Mouse (Mus musculus) urinary bladder, postnatal 4 days (tissue): Measurements from ENCODE around the gene Ano1.

Experiments used
- DNase-seq, 2 experiments: peaks; one replicate each; pipeline ENCODE4 v3.0.0; 2021 to 2022; ENCODE audit warnings: low spot score in 2 of 2

Gene Ano1

DNA sequence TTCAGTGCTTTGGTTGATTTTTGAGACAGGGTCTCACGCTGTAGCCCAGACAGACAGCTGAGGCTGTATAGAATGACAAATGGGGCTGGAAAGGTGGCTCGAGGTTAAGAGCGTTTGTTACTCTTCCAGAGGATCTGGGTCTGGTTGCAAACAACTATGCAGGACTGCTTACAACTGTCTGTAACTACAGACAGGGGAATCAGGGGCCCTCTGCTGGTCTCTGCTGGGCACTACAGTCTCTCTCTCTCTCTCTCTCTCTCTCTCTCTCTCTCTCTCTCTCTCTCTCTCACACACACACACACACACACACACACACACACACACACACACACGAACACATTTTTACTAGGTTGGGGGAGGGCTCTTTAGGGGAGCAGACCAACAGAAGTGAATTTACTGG lies 168.2 kb downstream of the Ano1 start:
- DNase-seq = no peak

DNA sequence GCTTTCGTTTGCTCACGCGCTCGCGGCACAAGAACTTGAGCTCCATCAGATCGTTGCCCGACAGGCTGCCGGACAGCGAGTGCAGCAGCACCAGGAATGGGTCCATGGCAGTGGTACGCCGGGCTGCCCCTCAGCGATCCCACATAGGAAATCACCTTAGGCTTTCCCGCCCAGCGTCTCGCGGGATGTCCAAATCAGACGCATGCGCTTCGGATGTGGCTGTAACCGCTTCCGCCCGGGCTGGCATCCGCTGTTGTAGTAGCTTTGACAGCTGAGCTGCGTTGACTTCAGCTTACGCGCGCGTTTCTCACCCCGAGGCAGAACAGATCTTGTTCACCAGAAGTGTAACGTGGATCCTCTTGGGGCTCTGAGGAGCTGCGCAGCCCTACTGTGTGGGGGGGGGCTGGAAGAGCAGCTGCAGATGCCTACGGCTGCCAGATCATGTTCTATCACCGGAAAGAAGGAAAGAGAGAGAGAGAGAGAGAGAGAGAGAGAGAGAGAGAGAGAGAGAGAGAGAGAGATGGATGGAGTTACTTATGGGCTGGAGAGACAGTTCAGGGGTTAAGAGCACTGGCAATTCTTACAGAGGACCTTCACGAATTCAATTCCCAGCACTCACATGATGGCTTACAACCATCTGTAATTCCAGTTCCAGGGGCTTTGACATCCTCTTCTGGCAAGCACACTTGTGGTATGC lies 169.3 kb downstream of the Ano1 start, which contains the start of gene Fadd:
TSS of gene Fadd (minus strand) at position 180 of the 697 bp plus-strand sequence.
- peak; percentile 92 to 95 for DNase-seq

DNA sequence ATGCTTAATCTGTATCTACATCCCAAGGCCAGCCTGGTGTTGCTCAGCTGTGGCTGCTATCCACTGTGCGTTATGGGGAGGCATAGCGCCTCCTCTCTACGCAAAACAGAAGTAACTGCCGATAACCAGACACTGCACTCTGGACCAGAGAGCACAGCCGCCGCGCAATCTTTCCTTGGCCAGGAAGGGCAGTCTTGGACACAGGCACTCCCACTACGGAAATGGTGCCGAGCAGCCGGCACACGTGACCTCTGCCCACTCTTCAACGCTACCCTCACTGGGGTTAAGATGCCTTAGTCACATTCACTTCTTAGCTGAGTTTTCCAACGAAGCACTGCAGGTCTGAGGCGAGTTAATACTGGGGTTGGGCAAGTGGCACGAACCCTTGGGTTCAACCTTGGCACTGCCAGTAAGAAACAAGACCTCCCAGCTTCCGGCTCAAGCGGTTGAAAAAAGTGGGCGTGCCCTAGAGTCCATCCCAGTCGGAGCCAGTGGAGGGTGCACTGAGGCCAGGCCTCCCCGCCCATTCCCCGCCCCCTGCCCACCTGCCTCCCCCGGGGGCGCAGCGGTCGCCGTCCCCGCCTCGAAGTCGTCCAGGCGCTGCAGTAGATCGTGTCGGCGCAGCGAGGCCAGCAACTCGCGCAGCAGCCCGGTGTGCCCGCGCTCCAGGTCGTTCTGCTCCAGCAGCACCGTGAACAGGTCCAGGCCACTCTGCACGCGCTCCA lies 170.1 kb downstream of the Ano1 start:
- DNase-seq = peak; percentile 80 to 86

DNA sequence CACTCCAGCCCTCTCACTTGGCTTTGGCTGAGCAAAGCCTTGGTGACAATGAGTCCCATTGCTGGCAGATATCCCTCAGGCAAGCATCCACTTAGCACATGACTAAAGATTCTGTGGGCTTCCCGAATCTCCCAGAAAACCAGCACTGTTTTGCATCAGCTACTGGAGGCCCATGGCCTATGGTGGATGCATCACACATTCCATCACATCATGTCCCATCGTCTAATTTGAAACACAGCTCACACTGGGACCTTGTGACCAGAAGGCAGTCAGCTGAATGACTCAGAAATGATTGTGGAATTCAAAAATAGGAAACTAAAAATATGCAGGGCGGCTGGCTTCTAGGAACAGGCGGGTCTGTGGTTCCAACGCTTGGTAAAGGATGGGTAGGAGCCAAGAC lies 173.9 kb downstream of the Ano1 start:
- DNase-seq = no peak

DNA sequence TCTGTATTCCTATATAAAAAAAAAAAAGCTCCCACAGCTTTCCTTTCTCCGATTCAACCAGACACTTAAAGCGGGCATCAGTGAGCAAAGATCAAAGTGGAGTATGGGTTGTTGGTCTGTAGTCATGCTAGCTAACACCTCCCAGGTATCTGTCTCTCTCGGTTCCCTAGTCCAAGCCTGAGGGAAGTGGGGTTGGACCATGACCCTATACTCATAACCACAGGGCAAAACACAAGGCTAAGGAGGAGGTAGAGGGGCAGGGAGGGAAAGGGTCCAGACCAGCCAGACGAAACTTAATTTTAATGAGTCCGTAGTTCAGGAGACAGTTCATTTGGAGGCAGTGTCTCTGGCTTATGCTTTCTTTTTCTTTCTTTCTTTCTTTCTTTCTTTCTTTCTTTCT lies 179.5 kb downstream of the Ano1 start:
- DNase-seq = no peak

DNA sequence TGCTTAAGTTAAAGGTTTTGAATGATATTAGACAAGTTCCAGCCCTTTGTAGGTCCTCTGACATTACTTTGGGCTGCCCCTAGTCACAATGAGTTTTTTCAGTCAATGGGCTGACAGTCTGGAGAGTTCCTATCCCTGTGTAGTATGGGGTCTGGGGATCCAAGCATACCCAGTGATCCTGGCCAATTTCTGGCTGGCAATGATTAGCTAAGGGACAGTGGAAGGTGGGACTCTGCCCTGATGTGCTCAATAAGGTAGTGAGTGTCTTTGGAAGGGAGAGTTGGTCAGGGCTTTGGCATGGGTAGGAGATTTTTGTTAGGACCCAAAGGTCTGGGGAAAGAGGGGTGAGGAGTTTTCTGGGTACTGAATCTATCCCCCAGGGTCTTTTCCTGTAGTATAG lies 180.2 kb downstream of the Ano1 start:
- DNase-seq = no peak

DNA sequence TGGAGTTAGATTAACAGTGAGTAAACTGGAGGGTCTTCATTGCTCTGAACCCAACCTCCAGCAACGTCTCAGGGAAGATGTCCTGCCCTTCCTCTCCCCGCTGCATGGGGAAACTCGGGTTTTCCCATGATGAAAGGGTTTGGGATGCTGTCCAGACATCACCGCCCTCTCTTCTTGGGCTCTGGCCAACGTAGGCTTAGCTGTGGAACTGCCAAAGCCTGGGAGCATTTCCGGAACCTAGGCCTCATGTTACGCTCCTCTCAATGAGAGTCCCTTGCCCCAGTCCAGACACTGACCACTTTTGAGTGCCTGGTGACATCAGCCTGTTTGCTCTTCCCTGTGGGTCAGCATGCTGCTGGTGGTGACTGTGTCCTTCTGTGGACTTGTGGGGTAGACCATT lies 182.3 kb downstream of the Ano1 start:
- peak in 1 of 2 experiments; percentile 40 for DNase-seq

DNA sequence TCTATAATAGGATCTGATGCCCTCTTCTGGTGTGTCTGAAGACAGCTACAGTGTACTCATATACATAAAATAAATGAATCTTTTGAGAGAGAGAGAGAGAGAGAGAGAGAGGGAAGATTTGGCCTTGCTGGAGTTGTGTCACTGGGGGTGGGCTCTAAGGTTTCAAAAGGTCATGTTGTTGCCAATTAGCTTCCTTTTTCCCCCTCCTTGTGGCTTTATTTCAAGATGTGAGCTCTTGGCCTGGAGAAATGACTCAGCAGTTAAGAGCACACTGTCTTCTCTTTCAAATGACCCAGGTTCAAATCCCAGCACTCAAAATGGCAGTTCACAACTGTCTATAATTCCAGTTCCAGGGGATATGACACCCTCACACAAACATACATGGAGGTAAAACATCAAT lies 183.7 kb downstream of the Ano1 start:
- no peak for DNase-seq

DNA sequence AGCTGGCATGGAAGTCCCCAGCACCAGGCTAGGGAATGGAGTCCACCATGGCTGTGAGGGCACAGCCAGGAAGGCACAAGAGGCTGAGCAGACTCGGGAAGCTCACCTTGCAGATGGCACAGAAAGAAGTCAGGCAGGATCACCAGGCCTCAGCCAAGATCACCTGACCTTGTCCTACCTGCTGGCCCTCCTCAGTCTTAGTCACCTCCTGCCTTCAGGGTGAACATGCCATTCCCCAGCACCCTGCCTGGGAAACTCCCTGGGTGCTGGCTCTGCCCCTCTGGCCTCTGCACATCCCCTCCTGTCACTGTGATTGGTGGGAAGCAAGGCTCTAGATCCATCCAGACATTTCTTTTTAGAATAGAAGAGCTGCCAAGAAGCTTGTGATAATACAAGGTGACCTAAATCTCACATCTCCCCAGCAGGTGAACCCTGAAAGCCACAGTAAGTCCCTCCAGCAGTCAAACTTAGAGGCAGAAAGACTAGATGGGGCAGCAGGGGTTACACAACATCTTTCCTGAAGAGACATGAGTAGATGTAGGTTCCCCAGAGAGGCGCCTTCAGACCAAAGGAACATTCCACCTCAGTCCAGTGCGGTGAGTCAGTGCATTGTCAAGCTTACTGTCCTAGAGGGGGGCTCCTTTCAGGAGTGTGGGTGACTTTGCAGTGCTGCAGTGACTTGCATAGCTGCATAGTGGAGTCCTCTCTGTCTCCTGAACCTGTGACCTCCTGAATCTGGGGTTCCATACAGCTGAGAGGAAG lies 184.7 kb downstream of the Ano1 start:
- DNase-seq = no peak

DNA sequence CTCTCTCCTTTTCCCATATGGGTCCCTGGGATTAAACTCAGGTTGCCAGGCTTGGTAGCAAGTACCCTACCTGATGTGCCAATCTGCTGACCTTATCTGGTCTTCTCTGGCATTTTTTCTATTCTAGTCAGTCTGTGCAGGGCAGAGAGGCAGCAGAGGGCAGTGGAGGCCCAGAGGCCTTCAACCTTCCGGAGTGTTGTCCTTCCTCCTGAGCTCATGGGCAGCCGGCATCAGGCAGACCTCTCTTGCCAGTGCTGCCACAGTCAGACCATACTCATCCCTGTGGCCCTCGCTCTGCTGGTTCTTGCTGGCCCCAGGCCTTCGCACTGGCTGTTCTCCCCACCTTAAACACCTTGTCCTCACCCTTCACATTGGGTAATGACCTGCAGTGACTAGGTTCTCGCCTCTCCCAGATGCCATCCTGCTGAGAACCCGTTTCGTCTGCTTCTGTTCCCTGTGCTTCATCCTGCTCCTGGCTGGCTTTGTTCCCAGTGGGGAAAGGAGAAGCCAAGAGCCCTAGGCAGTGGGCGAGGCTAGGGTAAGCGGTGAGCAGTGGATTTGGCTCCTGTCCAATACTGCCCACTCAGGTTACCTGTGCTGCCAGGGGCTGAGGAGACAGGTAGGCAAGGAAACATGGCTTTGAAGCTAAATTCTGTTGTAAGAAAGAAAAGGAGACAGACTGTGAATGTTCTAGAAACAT lies 188.2 kb downstream of the Ano1 start:
- no peak for DNase-seq

DNA sequence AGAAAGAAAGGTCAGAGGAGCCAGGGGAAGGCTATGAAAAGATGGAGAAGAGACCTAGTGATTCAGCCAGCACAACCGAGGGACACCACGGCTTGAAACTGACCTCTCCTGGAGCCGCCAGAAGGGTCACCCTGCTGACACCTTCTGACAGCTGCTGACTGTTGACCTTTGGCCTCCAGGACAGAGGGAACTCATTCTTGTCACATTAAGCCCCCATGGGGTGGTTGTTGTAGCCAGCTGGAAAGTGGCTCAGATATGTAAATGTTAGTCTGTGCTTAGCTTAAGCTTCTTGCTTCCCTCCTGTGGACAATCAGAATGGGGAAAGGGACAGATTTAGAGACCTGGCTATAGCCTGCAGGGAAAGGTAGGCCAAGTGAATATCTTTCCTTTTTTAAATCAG lies 189.8 kb downstream of the Ano1 start:
- no peak for DNase-seq

DNA sequence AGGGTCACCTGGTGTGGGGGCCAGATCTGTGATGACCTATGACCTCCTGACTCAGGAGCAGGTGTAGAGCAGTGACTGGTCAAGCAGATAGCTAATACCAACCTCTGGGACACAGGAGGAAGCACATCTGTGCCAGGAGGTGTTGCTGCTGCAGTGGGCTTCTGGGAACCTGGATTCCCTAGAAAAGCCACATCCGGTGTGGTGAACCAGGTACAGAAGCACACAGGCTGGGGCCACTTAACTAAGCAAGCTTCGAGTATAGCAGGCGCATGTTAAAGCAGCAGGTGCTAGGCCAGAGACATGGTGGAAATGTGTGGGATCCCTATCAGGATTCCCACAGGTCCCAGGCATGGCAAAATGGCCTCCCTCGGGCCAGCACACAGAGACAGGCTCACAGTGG lies 191.2 kb downstream of the Ano1 start:
- DNase-seq = no peak

DNA sequence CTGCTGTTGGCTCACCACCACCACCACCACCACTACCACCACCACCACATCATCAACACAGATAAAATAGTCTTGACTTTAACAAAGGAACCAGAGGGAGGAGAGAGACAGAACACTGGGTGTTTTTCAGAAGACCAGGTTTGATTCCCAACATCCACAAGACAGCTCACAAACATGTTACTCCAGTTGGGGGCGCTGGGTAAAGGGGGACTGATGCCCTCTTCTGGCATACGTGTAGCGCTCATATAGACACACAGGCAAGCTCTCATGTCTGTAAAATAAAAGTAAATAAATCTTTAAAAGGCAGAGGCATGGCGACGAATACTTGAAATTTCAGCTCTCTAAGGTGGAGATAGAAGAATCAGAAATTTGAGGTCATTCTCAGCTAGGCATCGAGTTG lies 193.2 kb downstream of the Ano1 start:
- no peak for DNase-seq

DNA sequence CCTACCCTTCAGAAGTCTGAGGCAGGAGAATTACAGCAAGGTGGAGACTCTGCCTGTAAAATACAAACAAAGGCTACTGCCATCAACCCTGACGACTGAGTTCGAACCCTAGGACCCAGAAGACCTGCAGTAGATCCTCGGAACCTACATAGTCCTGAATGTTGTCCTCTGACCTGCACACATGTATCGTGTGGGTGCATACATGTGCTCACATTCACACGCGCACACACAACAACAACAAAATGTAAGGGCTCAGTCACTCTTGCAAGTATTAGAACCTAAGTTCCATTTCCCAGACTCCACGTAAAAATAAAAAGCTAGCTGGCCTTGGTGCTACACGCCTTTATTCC lies 197.7 kb downstream of the Ano1 start:
- no peak for DNase-seq

DNA sequence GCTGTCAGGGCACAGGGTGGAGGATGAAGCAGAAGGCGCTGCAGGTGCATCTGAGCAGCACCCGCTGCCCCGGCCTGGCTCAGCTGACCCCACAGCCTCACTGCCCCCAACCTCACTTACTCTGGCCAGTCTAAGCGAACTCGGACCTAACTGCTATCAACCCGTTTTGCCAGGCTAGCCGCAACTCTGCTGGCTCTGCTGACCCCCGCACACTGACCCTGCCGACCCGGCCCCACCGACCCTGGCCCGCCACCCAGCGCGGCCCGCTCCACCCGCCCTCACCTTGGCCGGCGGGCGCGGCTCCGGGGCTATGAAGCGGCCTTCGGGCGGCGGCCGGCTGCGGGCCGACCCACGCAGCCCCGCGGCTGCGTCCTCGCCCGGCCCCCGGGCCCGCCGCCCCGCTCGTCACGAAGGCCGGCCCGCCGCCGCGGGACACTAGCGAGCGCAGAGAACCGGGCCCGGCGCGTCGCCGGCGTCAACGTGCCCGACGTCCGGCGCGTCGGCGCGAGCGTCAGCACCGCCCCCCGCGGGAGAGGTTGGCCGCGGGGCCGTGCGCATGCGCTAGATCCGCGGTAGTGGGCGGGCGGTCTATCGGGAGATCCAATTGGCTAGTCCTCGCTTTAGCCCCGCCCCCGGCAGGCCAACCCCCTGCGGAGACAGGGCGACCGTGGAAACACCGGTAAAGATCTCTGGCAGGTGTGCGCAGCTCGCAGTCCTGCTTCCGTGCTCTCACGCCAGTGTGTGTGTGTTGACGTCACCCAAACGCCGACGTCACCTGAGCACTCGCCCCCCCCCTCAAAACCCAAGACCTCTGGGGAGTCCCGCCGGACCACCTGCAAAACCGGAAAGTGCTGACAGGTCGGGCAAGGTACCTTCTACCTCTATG lies 198.3 kb downstream of the Ano1 start, which contains the start of gene Ppfia1:
TSS of gene Ppfia1 (minus strand) at position 493 of the 886 bp plus-strand sequence.
- peak; percentile 96 to 98 for DNase-seq

DNA sequence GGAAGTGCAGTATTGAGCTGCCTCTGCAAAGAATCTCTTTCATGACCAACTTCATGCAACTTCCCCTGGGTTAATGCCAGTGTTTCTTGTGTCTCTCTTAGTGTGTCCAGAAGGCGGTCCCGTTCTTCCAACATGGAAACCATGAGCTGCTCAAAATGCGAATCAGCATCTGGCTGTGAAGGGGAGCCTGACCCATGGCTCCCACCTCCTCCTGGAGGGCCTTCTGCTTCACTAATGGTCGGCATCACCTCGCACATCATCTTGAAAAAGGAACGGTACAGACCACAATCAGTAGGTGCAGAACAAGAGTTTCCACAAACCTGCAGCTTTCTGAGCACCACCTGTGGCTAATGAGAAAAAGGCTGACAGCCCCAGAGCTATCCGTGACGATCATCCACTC lies 199.5 kb downstream of the Ano1 start:
- DNase-seq = no peak

DNA sequence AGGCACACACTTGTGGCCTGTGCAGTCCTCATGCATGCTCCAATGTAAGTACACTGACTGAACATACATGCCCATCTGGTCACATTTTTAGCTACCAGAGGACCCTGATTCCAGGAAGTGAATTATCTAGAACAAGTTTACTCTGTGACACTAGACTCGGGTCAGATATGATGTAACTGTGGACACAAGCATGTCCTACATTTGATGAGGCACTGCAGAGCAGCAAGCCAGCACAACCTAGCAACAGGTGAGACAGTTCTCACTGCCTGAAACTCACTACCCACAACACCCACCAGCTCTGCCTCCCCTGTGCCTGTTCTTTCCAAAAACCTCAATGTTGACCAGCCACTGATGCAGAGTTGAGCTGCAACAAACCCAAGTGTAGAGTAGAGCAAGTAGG lies 201.0 kb downstream of the Ano1 start:
- DNase-seq = no peak

DNA sequence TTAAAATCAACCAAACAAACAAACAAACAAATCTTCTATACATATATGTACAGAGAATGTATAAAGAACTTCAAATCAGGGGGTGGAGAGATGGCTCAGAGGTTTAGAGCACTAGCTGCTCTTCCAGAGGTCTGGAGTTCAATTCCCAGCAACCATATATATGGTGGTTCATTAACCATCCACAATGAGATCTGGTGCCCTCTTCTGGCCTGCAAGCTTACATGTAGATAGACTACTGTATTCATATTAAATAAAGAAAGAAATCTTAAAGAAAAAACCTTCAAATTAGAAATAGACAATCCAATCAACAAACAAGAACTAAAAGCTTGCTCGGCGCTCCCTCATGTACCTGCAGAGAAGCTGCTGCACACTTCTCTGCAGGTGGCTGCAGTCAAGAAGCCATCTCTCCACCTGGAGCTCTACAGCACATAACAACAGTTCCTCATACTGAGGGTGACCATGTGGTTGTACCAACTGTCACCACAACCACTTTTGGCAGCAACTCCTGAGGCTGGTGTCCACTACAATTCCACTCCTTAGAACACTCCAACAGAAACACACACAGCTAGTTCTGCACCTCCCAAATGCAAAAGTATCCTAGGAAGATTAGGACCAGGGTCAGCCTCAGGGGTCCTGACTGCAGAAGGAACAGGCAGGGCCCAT lies 201.7 kb downstream of the Ano1 start:
- no peak for DNase-seq

DNA sequence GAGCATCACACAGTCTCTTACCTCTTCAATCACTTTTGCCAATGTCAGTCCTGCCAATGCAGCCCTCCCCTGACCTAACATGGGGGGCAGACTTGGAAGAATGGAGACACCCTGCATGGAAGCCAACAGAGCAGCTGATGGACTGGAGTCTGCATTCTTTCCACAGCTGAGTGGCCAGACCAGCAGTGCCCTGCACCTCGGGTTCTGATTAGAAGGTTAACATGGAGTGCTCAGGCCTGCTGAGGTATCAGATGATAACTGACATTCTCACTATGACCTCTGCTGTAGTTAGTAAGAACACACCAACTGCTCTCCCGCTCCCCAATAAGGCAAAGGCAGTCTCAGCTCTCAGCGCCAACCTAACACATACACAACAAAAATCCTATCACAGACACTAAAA lies 206.5 kb downstream of the Ano1 start:
- DNase-seq = no peak

DNA sequence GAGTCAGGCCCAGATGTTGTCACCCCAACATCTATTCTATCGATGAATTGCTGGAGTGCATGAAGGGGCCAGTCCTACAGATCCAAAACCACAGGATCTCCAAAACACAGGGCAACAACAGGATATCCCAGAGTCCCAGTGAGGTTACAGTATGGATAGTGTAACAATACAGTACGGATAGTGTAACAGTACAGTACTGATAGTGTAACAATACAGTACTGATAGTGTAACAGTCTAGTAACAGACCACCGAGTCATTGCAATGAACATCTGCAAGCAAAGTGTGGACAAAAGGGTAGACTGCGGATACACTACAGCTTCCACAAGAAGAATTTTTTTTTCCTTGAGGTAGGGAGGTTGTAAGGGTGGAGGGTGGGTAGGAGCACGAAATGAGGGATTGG lies 210.4 kb downstream of the Ano1 start:
- no peak for DNase-seq

DNA sequence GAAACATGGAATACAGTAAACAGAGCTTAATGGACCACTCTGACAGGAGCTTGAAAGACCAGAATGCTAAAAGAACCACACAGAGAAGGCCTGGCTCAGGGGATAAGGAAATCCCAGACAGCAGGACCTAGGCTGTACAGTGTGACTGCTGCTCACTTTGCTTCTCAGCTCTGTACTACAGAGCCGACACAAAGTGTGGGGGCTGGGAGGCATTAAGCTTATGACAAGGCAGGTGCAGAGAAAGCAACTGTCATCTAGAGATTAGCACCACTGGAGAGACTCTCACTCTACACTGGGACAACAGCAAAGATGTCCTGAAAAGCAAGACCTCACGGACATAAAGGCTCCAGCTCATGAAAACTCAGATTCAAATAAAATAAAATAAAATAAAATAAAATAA lies 212.6 kb downstream of the Ano1 start:
- no peak for DNase-seq
